Mouse (Mus musculus) neutrophil, adult 5-6 weeks (primary cell): ENCODE results near the gene Camk2b. TPM values are rescaled to one million over a fixed set of nuclear protein-coding genes. Genes with fewer than 3 reads are reported as not detected.
"Not testable (repeated sequence)": the region's sequence is repeated elsewhere in the genome, so short reads cannot be mapped to it uniquely, and the experiment has no call there.

Experiments
- ATAC-seq: fragments of 151-379, 151-347 bp; 2 replicates; pipeline ENCODE4 v1.8.0; 2017; ENCODE audit warnings: mild to moderate bottlenecking, moderate TSS enrichment; ENCODE audit not compliant: insufficient number of reproducible peaks, poor library complexity, low FRiP score, severe bottlenecking; ENCODE audit errors: extremely low read depth
- total RNA-seq: library from RNA; stranded (forward); fragments of 200-1000 nt; gene quantifications from 2 replicates; pipeline ENCODE4 v1.2.3, GENCODE M21; 2017

The Camk2b gene
- 1.1 and 2.1 TPM in 2 replicates for total RNA-seq

- ATAC-seq: no peak
Observed at GRCm38 (mm10) chr11:6066176-6066575, at the start of gene Camk2b. Camk2b (minus strand) TSS chr11:6066362.

GRCm38 (mm10) chr11:6111734-6112484, 45.7 kb upstream of the Camk2b start:
- ATAC-seq: no peak

GRCm38 (mm10) chr11:6109990-6110389, 43.8 kb upstream of the Camk2b start:
- ATAC-seq: no peak

GRCm38 (mm10) chr11:6108296-6108695, 42.1 kb upstream of the Camk2b start:
- no peak for ATAC-seq

GRCm38 (mm10) chr11:6107722-6108121, 41.6 kb upstream of the Camk2b start:
- ATAC-seq: no peak

DNA sequence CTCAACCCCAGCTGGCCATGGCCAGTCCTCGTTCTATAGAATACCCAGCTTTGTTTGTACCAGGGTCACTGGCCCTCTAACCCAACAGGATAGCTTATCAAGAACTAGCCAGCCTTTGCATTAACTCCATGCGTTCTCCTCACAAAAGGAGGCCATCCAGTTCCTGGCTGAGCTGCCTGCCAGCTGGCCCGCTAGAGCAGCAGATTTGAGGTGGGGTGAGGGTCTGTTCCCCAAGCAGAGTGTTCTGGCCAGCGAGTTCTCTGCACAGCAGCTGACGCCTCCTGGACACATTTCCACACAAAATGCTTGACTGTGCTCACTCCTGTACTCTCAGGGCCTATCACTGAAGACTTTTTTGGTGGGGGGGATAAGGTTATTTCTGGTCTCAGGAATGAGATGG, 38.6 kb upstream of the Camk2b start:
- no peak for ATAC-seq

DNA sequence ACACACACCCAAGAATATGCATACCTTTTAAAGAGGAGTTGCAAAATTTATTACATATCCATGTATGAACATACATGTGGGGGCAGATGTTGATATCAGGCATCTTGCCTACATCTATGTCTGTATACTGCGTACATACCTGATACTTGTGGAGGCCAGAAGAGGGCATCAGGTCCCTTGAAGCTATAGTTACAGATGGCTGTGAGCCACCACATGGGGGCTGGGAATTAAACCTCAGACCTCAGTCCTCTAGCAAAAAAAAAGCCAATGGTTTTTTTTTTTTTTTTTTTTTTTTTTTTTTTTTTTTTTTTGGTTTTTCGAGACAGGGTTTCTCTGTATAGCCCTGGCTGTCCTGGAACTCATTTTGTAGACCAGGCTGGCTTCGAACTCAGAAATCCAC, 30.5 kb upstream of the Camk2b start:
- ATAC-seq: not testable (repeated sequence)

DNA sequence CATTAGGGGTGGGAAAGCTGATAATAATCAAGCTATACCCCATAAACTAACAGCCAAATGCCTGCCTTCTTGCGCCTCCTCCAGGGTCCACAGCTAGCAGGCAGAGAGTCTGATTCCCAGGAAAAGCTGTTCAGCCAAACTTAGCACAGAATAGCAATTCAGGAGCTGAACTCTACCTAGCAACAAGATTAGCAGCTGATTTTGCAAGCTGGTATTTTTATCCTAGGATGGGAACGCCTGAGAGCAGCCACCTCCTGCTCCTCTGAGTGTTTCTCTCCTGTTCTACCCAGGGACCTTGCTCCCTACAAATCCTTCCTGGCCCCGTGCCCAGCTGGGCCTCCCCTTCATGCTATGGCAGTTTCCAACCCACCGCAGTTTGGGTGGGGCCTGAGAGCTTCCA, 20.8 kb upstream of the Camk2b start:
- ATAC-seq: no peak

DNA sequence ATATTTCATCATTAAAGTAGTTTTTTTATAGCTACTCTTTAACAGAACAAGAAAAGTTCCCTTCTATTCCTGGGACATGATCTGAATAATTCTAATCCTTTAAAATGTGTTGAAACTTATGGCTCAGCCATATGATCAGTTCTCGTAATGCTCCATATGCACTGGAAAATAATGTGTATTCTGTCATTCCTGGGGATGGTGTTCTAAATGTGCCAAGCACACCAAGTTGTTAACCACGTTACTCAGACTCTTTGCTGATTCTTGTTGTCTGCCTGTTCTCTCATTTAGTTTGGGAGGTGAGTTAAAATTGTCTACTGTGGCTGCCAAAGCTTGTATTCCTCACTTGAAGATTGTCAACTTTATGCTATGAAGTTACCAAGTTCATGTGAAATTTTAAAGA, 12.6 kb upstream of the Camk2b start:
- no peak for ATAC-seq

DNA sequence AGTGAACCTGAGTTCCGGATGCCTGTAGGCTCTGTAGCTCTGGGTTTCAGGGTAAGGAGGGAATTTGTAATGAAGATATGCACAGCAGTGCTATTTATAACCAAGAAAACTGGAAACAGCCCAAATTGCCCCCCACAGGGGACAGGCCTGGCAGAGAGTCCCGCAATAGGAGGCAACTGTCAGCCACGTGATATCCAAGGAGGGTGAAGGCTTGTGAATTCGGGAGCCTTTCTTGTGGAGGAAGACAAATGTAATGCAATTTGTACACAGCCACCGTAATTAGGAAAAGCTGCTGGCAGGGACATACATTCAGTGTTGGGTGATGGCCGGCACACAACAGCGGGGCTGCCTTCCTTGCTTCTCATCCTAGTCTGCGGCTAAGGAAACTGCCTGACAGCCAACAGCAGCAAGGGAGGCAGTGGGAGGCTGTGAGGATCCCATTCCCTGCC, 9.5 kb upstream of the Camk2b start:
- ATAC-seq: no peak

- ATAC-seq: no peak
Observed at GRCm38 (mm10) chr11:6068181-6068957, 2.2 kb upstream of the Camk2b start.

DNA sequence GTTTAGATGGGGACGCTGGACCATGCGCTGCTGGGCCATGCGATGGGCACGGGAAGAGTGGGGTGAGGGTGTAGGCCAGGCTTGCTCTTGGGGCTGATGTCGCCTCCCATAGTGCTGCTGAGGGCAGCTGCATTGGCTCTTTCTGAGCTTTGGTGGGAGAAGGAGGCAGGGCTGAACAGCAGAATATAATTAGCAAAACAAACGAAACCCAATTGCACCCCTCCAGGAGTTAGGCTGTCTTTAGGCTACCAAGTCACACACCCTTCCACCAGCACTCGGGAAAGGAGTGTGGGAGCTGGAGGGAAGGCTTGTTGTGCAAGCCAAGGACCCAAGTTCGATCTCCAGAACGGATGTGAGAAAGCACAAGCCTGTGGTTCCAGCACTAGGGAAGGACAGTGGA, 998 bp upstream of the Camk2b start:
- no peak for ATAC-seq

GRCm38 (mm10) chr11:6065551-6066121, 526 bp downstream of the Camk2b start:
- no peak for ATAC-seq

DNA sequence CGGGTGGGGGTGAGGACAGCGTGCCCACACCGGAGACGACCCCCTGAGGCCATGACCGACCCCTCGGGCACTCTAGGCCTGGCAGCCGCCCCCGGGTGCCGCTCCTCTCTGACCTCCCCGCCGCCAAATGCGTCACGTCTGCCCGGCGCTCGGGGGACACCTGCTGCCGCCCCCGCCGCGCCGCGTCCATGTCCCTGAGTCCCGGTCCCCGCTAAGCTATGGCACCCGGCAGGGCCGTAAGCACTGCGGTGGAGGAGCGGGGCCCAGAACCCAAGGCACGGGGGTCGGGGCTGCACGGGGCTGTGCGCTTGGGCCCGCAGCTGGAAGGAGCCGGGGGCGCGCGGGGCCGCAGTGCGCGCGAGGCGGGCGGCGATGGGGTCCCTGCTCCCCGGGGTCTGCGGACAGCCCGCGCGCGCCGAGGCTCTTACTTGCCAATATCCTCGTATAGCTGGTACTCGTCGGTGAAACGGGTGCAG, 1.1 kb downstream of the Camk2b start:
- no peak for ATAC-seq

- ATAC-seq: no peak
Observed at GRCm38 (mm10) chr11:6064215-6065045, 1.7 kb downstream of the Camk2b start.

GRCm38 (mm10) chr11:6063501-6064214, 2.5 kb downstream of the Camk2b start:
- no peak for ATAC-seq

DNA sequence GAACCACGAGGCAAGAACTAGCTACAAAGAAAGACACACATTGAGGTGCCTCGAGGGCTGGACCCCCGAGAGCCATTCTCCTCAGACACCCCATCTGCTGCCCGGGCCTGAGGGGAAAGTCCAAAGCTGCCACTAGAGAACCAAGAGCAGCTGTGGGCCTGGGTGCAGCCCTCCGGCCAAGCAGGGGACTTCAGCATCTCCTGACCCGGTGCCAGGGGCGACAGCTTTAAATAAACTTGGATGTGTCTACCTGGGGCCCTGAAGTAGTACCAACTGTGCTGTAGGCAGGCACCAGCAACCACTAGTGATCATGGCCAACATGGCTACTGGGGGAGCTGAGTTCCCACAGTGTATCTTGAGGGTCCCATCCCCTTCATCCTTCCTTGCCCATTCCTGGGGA, 3.1 kb downstream of the Camk2b start:
- ATAC-seq: no peak

DNA sequence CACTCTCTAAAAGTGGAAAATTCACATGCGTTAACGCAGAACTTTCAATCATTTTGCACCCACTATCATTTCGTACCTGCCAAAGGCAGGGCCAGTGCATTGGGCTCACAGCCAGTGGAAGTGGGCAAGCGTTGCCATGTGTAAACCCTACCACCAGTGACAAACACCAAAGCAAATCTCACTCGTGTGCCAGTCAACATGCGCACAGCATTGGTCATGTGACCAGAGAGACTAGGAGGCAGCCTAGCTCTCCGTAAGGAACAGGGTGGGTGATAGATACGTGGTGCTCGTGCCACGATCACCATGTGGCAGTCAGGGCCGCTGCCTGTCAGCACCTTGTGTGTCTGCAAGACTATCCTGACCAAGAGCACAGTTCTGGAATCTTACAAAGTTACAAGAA, 3.8 kb downstream of the Camk2b start:
- no peak for ATAC-seq
